Mouse (Mus musculus) stomach, postnatal 0 days (tissue): ENCODE data around the gene Evc2.

Experiments used
- CTCF ChIP-seq: IDR thresholded peaks from 2 replicates; pipeline ENCODE4 v1.5.1; 2016; ENCODE audit warnings: antibody characterized with exemption, low read depth, mild to moderate bottlenecking, moderate library complexity
- EP300 ChIP-seq: optimal IDR thresholded peaks from 2 replicates; pipeline ENCODE3; 2016; ENCODE audit warnings: antibody characterized with exemption

DNA sequence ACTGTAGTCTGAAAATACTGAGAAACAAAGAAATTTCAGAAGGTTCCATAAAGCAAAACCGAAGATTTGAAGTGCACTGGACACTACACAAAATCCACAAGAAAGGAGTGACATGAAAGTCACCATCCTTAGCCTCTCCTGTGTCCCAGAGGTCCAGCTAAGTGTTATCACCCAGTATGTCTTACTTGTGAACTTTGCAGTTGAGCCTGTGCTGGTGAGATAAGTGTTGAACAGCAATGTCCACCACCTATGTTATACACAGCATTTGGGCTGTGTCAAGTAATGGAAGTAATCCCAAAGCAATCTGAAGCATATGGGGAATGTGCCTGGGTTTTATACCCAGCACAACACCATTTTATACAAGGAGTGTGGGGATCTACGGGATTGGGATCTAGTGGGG lies 118.3 kb downstream of the Evc2 start:
- TF ChIP-seq CTCF (no peak), EP300 (no peak)
